Mouse (Mus musculus): ENCODE data around the gene Ptges2.

DNA sequence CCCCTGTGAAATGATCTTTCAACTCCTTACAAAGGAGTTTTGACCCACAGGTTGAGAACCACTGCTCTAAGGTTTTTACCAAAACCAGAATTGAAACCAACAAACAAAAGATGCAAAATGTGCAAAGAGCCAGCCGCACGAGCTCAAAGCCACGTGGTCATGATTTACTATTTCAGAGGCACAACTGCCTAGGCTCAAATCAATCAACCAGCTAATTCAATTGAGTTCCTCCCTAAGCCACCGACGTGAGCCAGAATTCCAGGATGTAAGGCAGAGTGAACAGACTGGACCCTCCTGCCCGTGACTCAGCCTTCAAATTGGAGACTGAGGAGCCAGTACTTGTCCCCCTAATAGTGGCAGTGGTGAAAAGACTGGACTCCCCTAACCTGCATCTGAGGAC lies 43.5 kb downstream of the Ptges2 start:
- TF ChIP-seq CTCF (IDR thresholded peaks at IDR 0.05; ENCODE audit: low read depth, low read length): no peak
- TF ChIP-seq TAL1 (conservative IDR thresholded peaks at IDR 0.05; ENCODE audit: low read depth, low read length): no peak
